Mouse (Mus musculus) spleen, postnatal 36 days (tissue): ENCODE measurements around the gene Clasp2.
"Not testable (repeated sequence)": the region's sequence is repeated elsewhere in the genome, so short reads cannot be mapped to it uniquely, and the experiment has no call there.

Experiments used
- DNase-seq, 2 experiments: peaks; one replicate each; pipeline ENCODE4 v3.0.0; 2022; ENCODE audit warnings: low spot score in 2 of 2, mixed read lengths in 1 of 2

Clasp2 gene

GRCm38 (mm10) chr9:113741108-113741636, at the start of gene Clasp2:
TSS of gene Clasp2 (plus strand) at chr9:113741473.
- peak; percentile 73 to 77 for DNase-seq

- DNase-seq, result no peak
Measured at GRCm38 (mm10) chr9:113701441-113702160, 39.7 kb upstream of the Clasp2 start.

GRCm38 (mm10) chr9:113706108-113706507, 35.2 kb upstream of the Clasp2 start:
- no peak for DNase-seq

- no peak for DNase-seq
Measured at GRCm38 (mm10) chr9:113706841-113707240, 34.4 kb upstream of the Clasp2 start.

GRCm38 (mm10) chr9:113707481-113708360, 33.6 kb upstream of the Clasp2 start, which contains the start of gene Pdcd6ip:
TSS of gene Pdcd6ip (minus strand) at chr9:113708259.
- peak; percentile 89 for DNase-seq

GRCm38 (mm10) chr9:113708361-113709280, 32.7 kb upstream of the Clasp2 start:
- no peak for DNase-seq

GRCm38 (mm10) chr9:113710871-113711270, 30.4 kb upstream of the Clasp2 start:
- no peak for DNase-seq

GRCm38 (mm10) chr9:113719063-113719462, 22.2 kb upstream of the Clasp2 start:
- DNase-seq, result no peak

- DNase-seq, result no peak
Measured at GRCm38 (mm10) chr9:113724646-113725045, 16.6 kb upstream of the Clasp2 start.

GRCm38 (mm10) chr9:113725609-113726008, 15.7 kb upstream of the Clasp2 start:
- not testable (repeated sequence) for DNase-seq

- no peak for DNase-seq
Measured at GRCm38 (mm10) chr9:113726131-113726530, 15.1 kb upstream of the Clasp2 start.

- no peak for DNase-seq
Measured at GRCm38 (mm10) chr9:113726991-113727680, 14.1 kb upstream of the Clasp2 start.

- no peak for DNase-seq
Measured at GRCm38 (mm10) chr9:113731540-113731939, 9.7 kb upstream of the Clasp2 start.

- no peak for DNase-seq
Measured at GRCm38 (mm10) chr9:113735920-113736319, 5.4 kb upstream of the Clasp2 start.

- no peak for DNase-seq
Measured at GRCm38 (mm10) chr9:113738021-113738420, 3.3 kb upstream of the Clasp2 start.

- DNase-seq, result peak in 1 of 2 experiments; percentile 34
Measured at GRCm38 (mm10) chr9:113738941-113739340, 2.3 kb upstream of the Clasp2 start.

GRCm38 (mm10) chr9:113741637-113742137, 414 bp downstream of the Clasp2 start:
- DNase-seq, result peak; percentile 33 to 35

GRCm38 (mm10) chr9:113742361-113742794, 1.1 kb downstream of the Clasp2 start:
- peak in 1 of 2 experiments; percentile 27 for DNase-seq

GRCm38 (mm10) chr9:113743291-113743690, 2.0 kb downstream of the Clasp2 start:
- DNase-seq, result no peak

- no peak for DNase-seq
Measured at GRCm38 (mm10) chr9:113749356-113749755, 8.1 kb downstream of the Clasp2 start.
